Mouse (Mus musculus) cerebellum, adult (tissue): ENCODE results near the gene Parva.

Experiments used
- ATAC-seq: cut with Nextera tagmentation; 2 replicates; pipeline ENCODE4 v1.9.2; 2017; ENCODE audit warnings: mild to moderate bottlenecking, moderate library complexity, mixed read lengths; ENCODE audit not compliant: insufficient number of reproducible peaks, low FRiP score, low TSS enrichment

The Parva gene

GRCm38 (mm10) chr7:112469817-112470216 lies 42.5 kb downstream of the Parva start:
- ATAC-seq = 0 out of 2 replicates have a peak, but pooled peaks have one; percentile 13

- no peak for ATAC-seq
Measured at GRCm38 (mm10) chr7:112471316-112471715, 44.0 kb downstream of the Parva start.

GRCm38 (mm10) chr7:112472024-112472707 lies 44.9 kb downstream of the Parva start:
- no peak for ATAC-seq

GRCm38 (mm10) chr7:112472708-112473281 lies 45.5 kb downstream of the Parva start:
- no peak for ATAC-seq

- no peak for ATAC-seq
Measured at GRCm38 (mm10) chr7:112473649-112474435, 46.5 kb downstream of the Parva start.

- no peak; the same call in 1 of the 2 replicates for ATAC-seq
Measured at GRCm38 (mm10) chr7:112479116-112479515, 51.8 kb downstream of the Parva start.

- ATAC-seq = no peak
Measured at GRCm38 (mm10) chr7:112481031-112481430, 53.7 kb downstream of the Parva start.

- ATAC-seq = no peak
Measured at GRCm38 (mm10) chr7:112482572-112482971, 55.3 kb downstream of the Parva start.

GRCm38 (mm10) chr7:112483382-112483781 lies 56.1 kb downstream of the Parva start:
- ATAC-seq = no peak

GRCm38 (mm10) chr7:112490825-112491224 lies 63.5 kb downstream of the Parva start:
- no peak for ATAC-seq

- no peak for ATAC-seq
Measured at GRCm38 (mm10) chr7:112491737-112492136, 64.4 kb downstream of the Parva start.

GRCm38 (mm10) chr7:112495950-112496349 lies 68.6 kb downstream of the Parva start:
- ATAC-seq = no peak

GRCm38 (mm10) chr7:112496921-112497320 lies 69.6 kb downstream of the Parva start:
- no peak for ATAC-seq

GRCm38 (mm10) chr7:112498591-112499301 lies 71.4 kb downstream of the Parva start:
- ATAC-seq = no peak

GRCm38 (mm10) chr7:112499453-112500133 lies 72.3 kb downstream of the Parva start:
- no peak for ATAC-seq

- no peak for ATAC-seq
Measured at GRCm38 (mm10) chr7:112500134-112500490, 72.8 kb downstream of the Parva start.

- no peak for ATAC-seq
Measured at GRCm38 (mm10) chr7:112502050-112502809, 74.9 kb downstream of the Parva start.

- ATAC-seq = no peak
Measured at GRCm38 (mm10) chr7:112502845-112503244, 75.5 kb downstream of the Parva start.

GRCm38 (mm10) chr7:112503448-112503847 lies 76.1 kb downstream of the Parva start:
- ATAC-seq = no peak
